Mouse (Mus musculus) cortical plate, adult 2 months (tissue): ENCODE data around the gene Smox. TPM values are rescaled to one million over a fixed set of nuclear protein-coding genes. Genes with fewer than 3 reads are reported as not detected.

ENCODE experiments used
- H3K27ac ChIP-seq: fragments of 200-500 bp; 2 replicates; pipeline ENCODE4 v1.5.1; 2012; ENCODE audit warnings: low read length, control low read depth, inconsistent platforms; ENCODE audit not compliant: insufficient read depth
- H3K4me1 ChIP-seq: fragments of 200-500 bp; 2 replicates; pipeline ENCODE4 v1.6.1; 2011; ENCODE audit warnings: low read length; ENCODE audit not compliant: control insufficient read depth, insufficient read depth
- H3K4me3 ChIP-seq: fragments of 200-500 bp; 2 replicates; pipeline ENCODE4 v1.5.1; 2011; ENCODE audit warnings: mild to moderate bottlenecking, low read length, control low read depth; ENCODE audit not compliant: insufficient read depth
- CTCF ChIP-seq: fragments of 200-500 bp; IDR thresholded peaks from 2 replicates; pipeline ENCODE4 v1.5.1; 2011; ENCODE audit warnings: mild to moderate bottlenecking, control low read depth, low read length; ENCODE audit not compliant: insufficient read depth; ENCODE audit errors: extremely low read depth
- POLR2A ChIP-seq: fragments of 200-500 bp; IDR thresholded peaks from 2 replicates; pipeline ENCODE4 v1.6.1; 2011; ENCODE audit warnings: mild to moderate bottlenecking, low read length, control low read depth; ENCODE audit not compliant: insufficient read depth; ENCODE audit errors: extremely low read depth
- polyA plus RNA-seq: library from polyadenylated mRNA; depleted of rRNA; stranded (reverse); fragments of >200 nt; gene quantifications from 2 replicates; pipeline ENCODE4 v1.2.3, GENCODE M21; 2012

Gene Smox
- polyA plus RNA-seq, 1 experiment: 61.1 TPM

DNA sequence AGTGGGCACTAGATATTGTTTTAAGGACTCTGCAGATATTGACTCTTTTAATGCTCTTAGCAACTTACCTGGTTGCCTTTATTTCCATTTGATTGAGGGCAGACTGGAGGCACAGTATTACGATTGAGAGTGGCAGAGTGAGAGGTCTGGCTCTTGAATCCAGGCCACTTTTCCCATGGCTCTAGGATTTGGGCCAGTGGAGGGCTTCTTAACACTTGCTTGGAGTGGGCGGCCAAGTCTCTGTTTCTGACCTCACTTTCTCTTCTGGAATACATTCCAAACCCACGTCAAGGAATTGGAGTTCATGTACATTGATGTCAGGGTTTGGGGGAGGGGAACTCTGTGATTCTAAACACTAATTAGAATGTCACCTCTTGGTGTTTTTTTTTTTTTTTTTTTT, 4.0 kb downstream of the Smox start:
- Histone ChIP-seq H3K27ac (no peak overlapping the region), H3K4me1 (peaks cover 4% of the 10 kb centered on the region), H3K4me3 (no peak overlapping the region)
- TF ChIP-seq POLR2A: no peak
- no peak for TF ChIP-seq CTCF

DNA sequence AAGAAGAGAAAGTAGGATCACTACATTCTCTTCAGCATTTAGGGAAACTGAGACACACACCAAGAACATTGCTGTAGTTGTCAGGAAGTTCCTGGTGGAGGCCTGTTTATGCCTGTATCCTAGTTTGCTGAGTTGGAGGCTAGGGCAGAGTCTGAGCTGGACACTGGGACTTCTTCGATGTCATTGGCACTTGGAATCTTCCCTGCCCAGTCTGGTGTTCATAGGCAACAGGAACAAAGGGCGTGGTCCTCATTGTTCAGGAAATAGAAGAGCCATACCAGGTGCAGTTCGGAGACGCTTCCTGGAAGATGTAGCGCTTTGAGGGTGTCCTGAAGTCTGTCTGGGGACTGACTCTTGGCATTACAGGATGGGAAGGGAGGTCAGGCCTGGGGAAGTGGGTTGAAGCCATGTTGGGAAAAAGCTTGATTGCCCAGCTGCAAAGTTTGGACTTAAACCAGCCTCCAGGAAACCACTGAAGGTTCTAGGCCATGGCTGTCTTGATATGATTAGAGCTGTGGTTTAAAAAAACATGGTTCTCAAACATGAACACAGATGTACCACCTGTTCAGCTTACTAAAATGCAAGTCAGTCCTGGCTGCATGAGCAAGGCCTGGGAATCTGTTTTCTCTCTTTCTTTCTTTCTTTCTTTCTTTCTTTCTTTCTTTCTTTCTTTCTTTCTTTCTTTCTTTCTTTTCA, 5.0 kb downstream of the Smox start:
- TF ChIP-seq CTCF: no peak
- TF ChIP-seq POLR2A: no peak
- Histone ChIP-seq H3K4me1 (peaks cover 8% of the 10 kb centered on the region), H3K27ac (no peak overlapping the region), H3K4me3 (no peak overlapping the region)

DNA sequence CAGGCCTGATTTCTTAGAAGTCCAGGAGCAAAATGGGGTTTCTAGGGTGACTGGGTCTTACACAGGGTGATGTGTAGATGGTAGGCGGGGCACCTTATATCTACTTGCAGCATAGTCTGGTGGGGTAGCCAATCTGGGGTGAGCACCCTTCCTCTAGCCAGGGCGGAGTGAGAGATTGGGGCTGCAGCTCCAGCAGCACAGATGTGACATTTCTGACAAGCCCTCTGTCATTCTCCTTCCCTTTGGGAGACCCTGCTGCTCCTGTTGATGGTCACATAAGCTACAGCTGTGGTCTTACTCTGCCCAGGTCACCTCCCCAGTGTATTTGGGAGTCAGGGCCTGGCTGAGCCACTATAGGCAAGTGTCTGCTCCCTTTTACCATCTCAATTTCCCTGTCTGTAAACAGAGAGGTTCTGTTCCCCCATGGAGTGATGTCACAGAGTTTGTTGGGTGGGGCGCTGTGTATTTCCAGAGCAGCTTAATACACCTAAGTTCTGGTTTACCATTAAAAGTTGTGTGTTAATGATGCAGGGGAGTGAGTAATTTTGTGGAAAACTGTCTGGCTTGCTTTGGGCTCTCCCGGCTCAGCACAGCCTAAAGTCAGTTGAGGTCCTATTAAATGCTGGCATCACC, 6.0 kb downstream of the Smox start:
- TF ChIP-seq CTCF (no peak), POLR2A (no peak)
- Histone ChIP-seq H3K4me1 (peaks cover 10% of the 10 kb centered on the region), H3K4me3 (no peak overlapping the region), H3K27ac (0 out of 2 replicates have a peak overlapping the region, but pooled peaks have one; percentile 33)

DNA sequence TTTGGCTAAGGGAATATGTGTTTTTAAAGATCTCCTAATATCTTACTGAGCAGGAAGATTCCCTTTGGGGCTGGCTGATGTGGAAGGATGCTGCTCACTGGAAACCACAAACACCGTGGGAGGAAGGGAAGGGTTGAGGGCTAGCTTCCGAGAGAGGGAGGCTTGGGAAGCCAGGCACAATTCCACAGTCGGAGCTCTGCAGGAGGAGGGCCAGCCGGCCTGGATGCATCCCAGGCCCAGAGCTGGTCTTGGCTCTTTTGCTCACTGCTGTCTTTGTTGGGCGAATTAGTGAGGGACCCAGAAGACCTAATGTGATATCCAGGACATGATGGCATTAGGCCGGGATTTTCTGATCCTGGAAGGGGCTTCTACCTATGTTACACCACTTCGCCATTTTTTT, 6.9 kb downstream of the Smox start:
- Histone ChIP-seq H3K4me1 (peaks cover 12% of the 10 kb centered on the region), H3K27ac (0 out of 2 replicates have a peak overlapping the region, but pooled peaks have one; percentile 33), H3K4me3 (no peak overlapping the region)
- TF ChIP-seq POLR2A (no peak), CTCF (no peak)

DNA sequence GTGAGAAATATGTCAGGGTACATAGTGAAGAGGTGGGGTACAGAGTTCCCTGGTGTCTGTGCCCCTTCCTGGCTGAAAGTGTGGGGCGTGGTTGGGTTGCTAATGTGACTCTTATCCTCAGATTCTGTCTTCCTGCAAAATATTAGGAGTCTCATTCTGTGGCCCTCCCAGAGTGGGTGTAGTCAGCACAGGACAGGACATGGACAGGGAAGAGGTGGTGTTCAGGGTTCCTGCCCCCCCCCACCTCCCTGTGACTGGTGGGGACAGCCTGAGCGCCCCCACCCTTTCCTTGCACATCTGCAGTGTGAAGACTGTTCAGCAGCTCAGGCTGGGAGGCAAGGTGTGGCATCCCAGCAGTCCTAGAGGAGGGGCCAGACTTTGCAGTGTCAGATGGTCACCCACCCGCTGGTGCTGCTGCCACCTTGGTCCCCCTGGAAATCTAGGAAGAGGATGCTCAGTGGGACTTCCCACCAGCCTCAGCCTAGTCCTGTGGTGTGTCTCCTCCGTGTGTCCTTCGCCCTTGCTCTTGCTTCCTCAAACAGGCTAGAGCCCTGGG, 8.1 kb downstream of the Smox start:
- Histone ChIP-seq H3K4me3 (no peak overlapping the region), H3K27ac (0 out of 2 replicates have a peak overlapping the region, but pooled peaks have one; percentile 44), H3K4me1 (peaks cover 15% of the 10 kb centered on the region)
- TF ChIP-seq POLR2A (no peak), CTCF (no peak)

DNA sequence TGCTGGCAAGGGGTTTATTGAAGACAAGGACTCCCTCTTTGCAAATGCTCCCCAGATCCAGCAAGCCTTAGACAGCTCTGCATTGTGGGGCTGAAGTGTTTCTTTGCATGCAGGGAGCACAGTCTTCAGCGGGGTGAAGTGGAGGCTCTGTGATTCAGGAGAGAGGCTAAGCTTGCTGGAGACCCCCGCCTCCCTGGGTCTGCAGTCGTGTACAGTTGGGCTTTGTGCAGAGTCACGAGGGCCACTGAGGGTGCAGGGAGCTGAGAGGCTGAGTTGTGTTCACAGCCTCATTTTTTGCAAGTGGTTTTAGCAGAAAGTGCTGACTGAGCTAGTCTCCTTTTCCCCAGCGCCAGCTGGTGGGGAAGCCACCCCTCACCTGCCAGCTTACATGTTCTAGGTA, 10.6 kb downstream of the Smox start:
- TF ChIP-seq CTCF (no peak), POLR2A (no peak)
- Histone ChIP-seq H3K27ac (peak overlapping the region; percentile 66), H3K4me1 (peaks cover 17% of the 10 kb centered on the region), H3K4me3 (no peak overlapping the region)

DNA sequence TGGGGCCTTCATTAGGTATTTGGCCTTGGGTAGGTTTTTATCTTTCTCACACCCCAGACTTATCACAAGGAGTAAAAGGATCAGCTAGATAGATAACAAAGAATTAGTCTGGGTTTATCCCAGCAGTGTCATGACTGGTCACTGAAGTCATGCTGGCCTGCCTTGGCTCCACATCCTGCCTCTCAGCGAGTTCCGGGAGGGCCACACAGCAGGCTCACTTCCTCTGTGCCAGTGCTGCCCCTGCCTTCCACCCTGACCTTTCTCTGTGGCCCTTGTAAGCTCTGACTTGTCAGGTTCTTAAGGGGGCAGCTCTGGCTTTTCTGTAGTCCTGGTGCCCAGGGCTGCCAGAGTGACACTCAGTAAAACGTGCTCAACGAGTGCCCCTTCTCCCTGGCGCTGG, 11.3 kb downstream of the Smox start:
- H3K27ac ChIP-seq: peak overlapping the region; percentile 66
- H3K4me3 ChIP-seq: no peak overlapping the region
- no peak for TF ChIP-seq CTCF
- TF ChIP-seq POLR2A: no peak
- peaks cover 15% of the 10 kb centered on the region for H3K4me1 ChIP-seq

DNA sequence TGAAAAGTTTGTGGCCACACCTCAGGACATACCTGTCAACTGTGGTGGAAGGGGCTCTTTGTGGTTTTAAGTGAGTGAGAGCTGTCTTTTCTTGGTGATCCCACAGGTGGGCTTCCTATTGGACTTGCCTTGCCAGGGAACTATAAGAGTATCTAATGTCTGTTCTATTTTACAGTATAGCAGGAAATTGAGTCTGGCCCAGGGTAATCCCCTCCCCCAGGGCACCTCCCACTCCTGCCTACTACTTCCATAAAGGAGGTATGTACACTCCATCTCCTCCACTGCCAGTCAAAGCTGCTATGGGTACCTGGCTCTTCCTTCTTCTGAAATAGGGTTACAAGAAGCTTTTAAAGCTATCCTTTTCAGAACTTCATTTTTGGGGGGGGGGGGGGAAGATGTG, 14.1 kb downstream of the Smox start:
- Histone ChIP-seq H3K4me3 (no peak overlapping the region), H3K27ac (peak overlapping the region; percentile 18; the same call in 1 of the 2 replicates), H3K4me1 (peaks cover 20% of the 10 kb centered on the region)
- TF ChIP-seq POLR2A (no peak), CTCF (no peak)

DNA sequence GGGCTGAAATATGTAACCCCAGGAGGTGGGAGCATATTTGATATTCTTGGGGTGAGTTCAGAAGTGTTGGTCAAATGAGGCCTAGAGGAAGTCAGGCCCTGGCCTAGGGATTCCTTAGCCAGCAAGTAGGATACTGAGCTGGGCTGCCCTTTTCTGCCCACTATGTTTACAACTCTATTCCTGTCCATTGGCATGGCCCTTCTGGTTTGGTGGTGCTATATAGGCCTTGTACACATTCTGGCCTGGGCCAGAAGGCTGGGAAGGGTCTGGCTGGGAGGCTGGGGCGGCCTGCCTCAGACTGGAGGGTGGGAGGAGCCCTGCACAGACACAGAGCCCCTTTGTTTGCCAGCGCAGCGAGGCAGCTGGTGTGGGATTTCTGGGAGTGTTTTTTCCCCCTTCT, 15.1 kb downstream of the Smox start:
- TF ChIP-seq CTCF (no peak), POLR2A (no peak)
- H3K4me1 ChIP-seq: peaks cover 19% of the 10 kb centered on the region
- H3K4me3 ChIP-seq: no peak overlapping the region
- peak overlapping the region; percentile 91 for H3K27ac ChIP-seq

DNA sequence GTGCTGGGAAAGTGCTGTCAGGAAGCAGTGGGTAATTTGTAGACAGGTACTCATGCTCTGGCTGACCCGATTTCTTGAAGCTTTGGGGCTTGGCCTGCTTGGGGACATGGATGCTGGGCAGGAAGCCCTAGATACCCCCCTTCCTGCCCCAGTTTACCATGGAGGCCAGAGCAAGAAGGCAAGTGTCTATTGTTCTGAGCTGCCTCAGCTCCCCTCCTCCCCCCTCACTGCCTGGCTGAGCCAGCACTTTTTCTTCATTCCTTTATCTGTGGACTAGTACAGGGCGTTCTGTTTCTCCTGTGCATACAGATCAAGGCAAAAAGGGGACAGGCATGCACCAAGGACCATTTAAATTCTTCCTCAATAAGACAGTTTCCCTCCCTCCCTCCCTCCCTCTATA, 17.2 kb downstream of the Smox start:
- TF ChIP-seq CTCF: no peak
- TF ChIP-seq POLR2A: no peak
- peak overlapping the region; percentile 69; the same call in 1 of the 2 replicates for H3K27ac ChIP-seq
- H3K4me1 ChIP-seq: peaks cover 15% of the 10 kb centered on the region
- H3K4me3 ChIP-seq: no peak overlapping the region
